Mouse (Mus musculus) heart, postnatal 0 days (tissue): ENCODE measurements at regions not wholly inside any gene's neighbourhood (a gene's known extent, or its start where the extent isn't known, plus 50 kb on each side); places are given as distances from the start of the nearest gene placed in this dataset.

Experiments used
- ATAC-seq: fragments of 200-750 bp; cut with Nextera tagmentation; 2 replicates; pipeline ENCODE4 v1.8.0; 2017; ENCODE audit warnings: low read depth, moderate number of reproducible peaks, moderate library complexity; ENCODE audit not compliant: insufficient read depth
- DNase-seq: peaks from one replicate; pipeline ENCODE4 v3.0.0-alpha.2; 2016; ENCODE audit warnings: low spot score
- H3K27ac ChIP-seq: fragments of 300-500 bp; sonication (generic); 2 replicates; pipeline ENCODE4 v1.5.1; 2014; ENCODE audit warnings: low read depth, mild to moderate bottlenecking
- H3K27me3 ChIP-seq: fragments of 300-500 bp; sonication (generic); 2 replicates; pipeline ENCODE4 v1.6.1; 2014; ENCODE audit warnings: low read length, mixed read lengths; ENCODE audit not compliant: control insufficient read depth, insufficient read depth
- H3K36me3 ChIP-seq: fragments of 300-500 bp; sonication (generic); replicated peaks from 2 replicates; pipeline ENCODE4 v1.6.1; 2014; ENCODE audit warnings: low read length, mixed read lengths; ENCODE audit not compliant: control insufficient read depth, insufficient read depth
- H3K4me1 ChIP-seq: fragments of 300-500 bp; sonication (generic); 2 replicates; pipeline ENCODE4 v1.6.1; 2014; ENCODE audit warnings: antibody characterized with exemption; ENCODE audit not compliant: control insufficient read depth, insufficient read depth
- H3K4me2 ChIP-seq: fragments of 300-500 bp; sonication (generic); 2 replicates; pipeline ENCODE4 v1.6.1; 2014; ENCODE audit warnings: low read depth, mild to moderate bottlenecking, low read length, moderate library complexity
- H3K4me3 ChIP-seq: fragments of 300-500 bp; sonication (generic); 2 replicates; pipeline ENCODE4 v1.5.1; 2014; ENCODE audit warnings: low read depth, low read length
- H3K9ac ChIP-seq: fragments of 300-500 bp; sonication (generic); replicated peaks from 2 replicates; pipeline ENCODE4 v1.6.1; 2014; ENCODE audit warnings: low read depth, low read length, mixed read lengths
- H3K9me3 ChIP-seq: fragments of 300-500 bp; sonication (generic); replicated peaks from 2 replicates; pipeline ENCODE4 v1.6.1; 2016; ENCODE audit warnings: low read length; ENCODE audit not compliant: control insufficient read depth
- CTCF ChIP-seq: IDR thresholded peaks from 2 replicates; pipeline ENCODE4 v1.5.1; 2016; ENCODE audit warnings: antibody characterized with exemption, control low read depth, low read depth
- EP300 ChIP-seq: IDR thresholded peaks from 2 replicates; pipeline ENCODE4 v1.6.1; 2016; ENCODE audit warnings: antibody characterized with exemption, low read depth
- WGBS: fragments of 180-500 bp; shearing (Covaris S2); extraction: QIAGEN DNeasy Blood & Tissue Kit; methylation state at CpG from one replicate; pipeline ENCODE4 v1.1.7; 2014; 5-methylcytosine and 5-hydroxymethylcytosine counted together

DNA sequence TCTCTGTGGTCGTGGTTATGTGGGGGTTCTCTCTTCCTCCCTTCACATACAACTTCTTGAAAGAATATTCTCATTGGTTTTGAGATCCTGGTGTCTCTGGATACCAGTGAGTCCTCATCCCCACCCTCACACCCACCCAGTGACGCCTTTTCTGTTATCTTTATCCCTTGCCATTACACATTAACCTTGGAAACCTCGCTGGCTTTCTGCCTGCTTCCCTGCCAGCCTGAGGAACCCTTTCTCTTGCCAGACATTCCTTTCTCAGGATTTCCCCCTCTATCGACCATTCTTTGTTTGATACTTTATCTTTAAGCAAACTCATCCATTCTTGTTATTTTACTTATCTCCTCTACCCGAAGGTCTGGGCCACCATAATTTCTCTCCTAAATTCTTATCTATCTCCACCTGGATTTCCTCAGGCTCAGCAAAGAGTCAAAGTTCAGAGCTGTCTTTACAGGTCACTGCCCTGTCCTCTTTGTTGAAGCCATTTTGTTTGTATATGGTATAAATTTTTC lies 182.5 kb upstream of the Nr2f2 start:
- 36% methylated on average over 5 of the region's 5 CpGs for WGBS
- no peak overlapping the region for H3K4me2 ChIP-seq
- H3K4me3 ChIP-seq, result no peak overlapping the region
- H3K27me3 ChIP-seq, result no peaks in the 10 kb centered on the region
- TF ChIP-seq CTCF (no peak), EP300 (no peak)
- no peak overlapping the region for H3K9ac ChIP-seq
- no peak for DNase-seq
- ATAC-seq, result no peak
- H3K9me3 ChIP-seq, result no peaks in the 10 kb centered on the region
- no peaks in the 10 kb centered on the region for H3K36me3 ChIP-seq
- H3K4me1 ChIP-seq, result no peaks in the 10 kb centered on the region
- no peak overlapping the region for H3K27ac ChIP-seq

GRCm38 (mm10) chr7:70541881-70542665 lies 175.5 kb upstream of the Nr2f2 start:
- TF ChIP-seq CTCF (no peak), EP300 (no peak)
- no peak overlapping the region for H3K4me2 ChIP-seq
- no peak overlapping the region for H3K9ac ChIP-seq
- no peak overlapping the region for H3K27ac ChIP-seq
- no peaks in the 10 kb centered on the region for H3K4me1 ChIP-seq
- no peak for ATAC-seq
- H3K4me3 ChIP-seq, result no peak overlapping the region
- no peaks in the 10 kb centered on the region for H3K27me3 ChIP-seq
- H3K36me3 ChIP-seq, result no peaks in the 10 kb centered on the region
- WGBS, result 80% methylated on average over 10 of the region's 10 CpGs
- no peaks in the 10 kb centered on the region for H3K9me3 ChIP-seq
- no peak for DNase-seq

DNA sequence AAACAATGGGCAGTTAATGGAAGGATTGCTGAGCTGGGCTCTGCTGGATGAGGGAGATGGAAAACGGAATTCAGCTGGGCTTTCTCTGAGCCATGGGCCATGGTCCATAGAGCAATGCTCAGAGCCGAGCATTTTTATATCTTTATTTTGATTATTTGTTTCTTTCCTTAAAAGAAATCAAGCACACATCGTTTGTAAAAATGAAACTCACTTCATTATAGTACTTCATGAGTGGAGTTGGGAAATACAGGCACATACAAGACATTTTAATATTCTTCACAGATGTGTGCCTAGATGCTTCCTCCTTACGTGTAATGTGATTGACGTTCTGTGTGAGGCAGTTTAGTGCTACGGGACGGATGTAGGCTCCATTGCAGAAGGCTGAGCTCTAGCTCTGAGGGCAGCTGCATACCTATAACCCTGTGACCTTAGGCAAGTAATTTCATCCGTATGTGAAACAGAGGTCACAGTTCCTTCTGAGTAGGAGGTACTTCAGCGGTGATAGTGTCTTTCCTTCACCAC lies 172.6 kb upstream of the Nr2f2 start:
- no peak for ATAC-seq
- no peak overlapping the region for H3K27ac ChIP-seq
- no peak overlapping the region for H3K4me3 ChIP-seq
- TF ChIP-seq EP300, result no peak
- no peak for TF ChIP-seq CTCF
- H3K4me2 ChIP-seq, result no peak overlapping the region
- H3K36me3 ChIP-seq, result no peaks in the 10 kb centered on the region
- H3K4me1 ChIP-seq, result no peaks in the 10 kb centered on the region
- whole genome bisulfite sequencing, result 62% methylated on average over 9 of the region's 9 CpGs
- H3K9me3 ChIP-seq, result no peaks in the 10 kb centered on the region
- H3K27me3 ChIP-seq, result no peaks in the 10 kb centered on the region
- no peak for DNase-seq
- no peak overlapping the region for H3K9ac ChIP-seq

DNA sequence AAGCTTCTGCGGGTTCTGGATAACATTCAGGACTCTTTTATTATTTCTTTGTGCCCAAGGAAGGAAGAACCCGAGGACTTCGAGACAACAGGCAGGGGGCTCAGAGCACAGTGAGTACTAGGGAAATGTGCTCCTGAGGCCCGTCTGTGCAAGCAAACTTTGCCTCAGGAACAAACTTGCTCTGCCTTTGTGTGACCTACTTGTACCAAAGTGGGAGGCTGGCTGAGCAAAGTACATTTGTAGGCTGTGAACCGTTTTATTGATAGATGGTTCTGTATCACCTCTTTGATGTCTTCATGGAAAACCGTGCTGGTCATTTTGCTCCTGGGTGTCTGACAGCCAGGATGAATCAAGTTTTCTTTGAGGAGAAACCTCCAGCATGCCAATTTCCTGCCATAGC lies 169.5 kb upstream of the Nr2f2 start:
- H3K9ac ChIP-seq, result no peak overlapping the region
- H3K27me3 ChIP-seq, result no peaks in the 10 kb centered on the region
- H3K4me3 ChIP-seq, result no peak overlapping the region
- H3K4me2 ChIP-seq, result no peak overlapping the region
- TF ChIP-seq CTCF (no peak), EP300 (no peak)
- H3K27ac ChIP-seq, result no peak overlapping the region
- H3K36me3 ChIP-seq, result no peaks in the 10 kb centered on the region
- H3K9me3 ChIP-seq, result no peaks in the 10 kb centered on the region; the same call in 1 of the 2 replicates
- ATAC-seq (no peak), DNase-seq (no peak)
- WGBS, result 74% methylated on average over 6 of the region's 6 CpGs
- H3K4me1 ChIP-seq, result no peaks in the 10 kb centered on the region

DNA sequence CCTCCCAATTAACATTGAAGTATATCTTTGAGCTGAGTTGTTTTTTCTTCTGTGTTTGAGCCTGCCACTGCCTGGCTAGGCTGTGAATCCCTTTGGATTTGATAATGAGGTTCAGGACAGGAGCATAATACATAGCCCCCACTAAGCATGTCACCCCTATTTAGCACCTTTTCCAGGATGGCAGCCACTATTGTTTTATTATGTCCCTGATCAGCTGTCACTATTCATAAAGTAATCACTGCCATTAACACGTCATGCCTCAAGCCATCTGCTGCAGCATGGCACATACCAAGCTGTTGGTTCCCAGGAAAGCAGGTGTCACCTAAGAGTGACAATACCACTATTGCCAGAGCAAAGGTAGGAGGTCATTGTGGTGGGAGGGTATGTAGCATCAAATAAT lies 167.0 kb upstream of the Nr2f2 start:
- ATAC-seq (no peak), DNase-seq (no peak)
- Histone ChIP-seq H3K9ac (no peak overlapping the region), H3K36me3 (no peaks in the 10 kb centered on the region), H3K4me1 (no peaks in the 10 kb centered on the region), H3K27me3 (no peaks in the 10 kb centered on the region), H3K27ac (no peak overlapping the region), H3K4me2 (no peak overlapping the region), H3K4me3 (no peak overlapping the region), H3K9me3 (no peaks in the 10 kb centered on the region; the same call in 1 of the 2 replicates)
- 75% methylated on average over 1 of the region's 1 CpGs for WGBS
- TF ChIP-seq EP300 (no peak), CTCF (no peak)
